Mouse (Mus musculus): ENCODE results near the gene Tmed10. TPM values are rescaled to one million over a fixed set of nuclear protein-coding genes. Genes with fewer than 3 reads are reported as not detected.

The Tmed10 gene
- polyA plus RNA-seq (2014; fragmentation: Nextera tagmentation; extraction: Ambion mirVana): 192 and 228 TPM in 2 replicates

DNA sequence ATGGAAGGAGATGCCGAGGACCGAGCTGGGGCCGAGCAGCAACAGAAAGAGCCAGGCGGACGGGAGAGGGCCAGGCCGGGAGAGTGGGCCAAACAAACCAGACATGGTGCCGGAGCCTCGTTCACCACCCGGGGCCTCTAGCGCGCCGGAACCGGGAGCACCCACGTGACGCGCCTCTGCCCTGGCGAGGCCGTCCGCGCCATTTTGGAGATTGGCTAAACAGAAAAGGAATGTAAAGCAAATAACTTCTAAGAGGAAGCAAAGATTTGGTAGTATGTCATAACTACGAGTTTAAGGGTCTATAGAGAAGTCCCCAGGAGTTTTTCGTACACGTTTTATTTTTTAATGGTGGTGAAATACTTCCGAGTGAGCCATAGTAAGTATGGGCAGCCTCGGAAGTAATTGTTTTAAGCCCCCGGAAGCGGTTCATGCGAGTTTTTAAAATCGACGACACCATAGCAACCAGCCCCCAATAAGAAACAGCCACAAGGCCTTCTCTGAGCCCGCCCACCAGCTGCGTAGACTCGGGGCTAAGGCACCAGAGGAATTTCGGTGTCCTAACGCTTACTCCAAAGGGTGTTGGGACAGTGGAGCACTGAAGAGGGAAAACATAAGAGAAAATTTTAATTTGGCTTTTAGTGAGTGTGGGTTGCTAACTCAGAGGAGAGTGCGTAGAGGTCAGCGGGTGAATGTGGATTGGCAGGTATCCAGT lies at the start of gene Tmed10:
Gene Tmed10, minus strand, starts transcription at position 287 of the 712 bp plus-strand sequence.
- Histone ChIP-seq H3K4me3 (replicated peaks; ENCODE audit: low read depth, low read length) (peak within 1 kb of the TSS; percentile 88), H3K4me1 (ENCODE audit: control insufficient read depth, insufficient read depth, low read length) (peaks cover 16% of the 10 kb centered on the region), H3K4me2 (ENCODE audit: low read length) (peak within 1 kb of the TSS; percentile 84), H3K27ac (replicated peaks; ENCODE audit: low read depth, low read length) (peak within 1 kb of the TSS; percentile 72), H3K27me3 (ENCODE audit: control insufficient read depth, insufficient read depth, low read length) (no peaks in the 10 kb centered on the region), H3K36me3 (ENCODE audit: control insufficient read depth, insufficient read depth, low read length) (no peaks in the 10 kb centered on the region), H3K9ac (replicated peaks; ENCODE audit: low read length) (peak within 1 kb of the TSS; percentile 91), H3K9me3 (ENCODE audit: control insufficient read depth, low read length) (no peaks in the 10 kb centered on the region)
- DNase-seq: peak; percentile 95
- peak; percentile 95 for ATAC-seq (ENCODE audit: low FRiP score, low TSS enrichment)
- WGBS: under 1% methylated on average over 36 of the region's 37 CpGs

DNA sequence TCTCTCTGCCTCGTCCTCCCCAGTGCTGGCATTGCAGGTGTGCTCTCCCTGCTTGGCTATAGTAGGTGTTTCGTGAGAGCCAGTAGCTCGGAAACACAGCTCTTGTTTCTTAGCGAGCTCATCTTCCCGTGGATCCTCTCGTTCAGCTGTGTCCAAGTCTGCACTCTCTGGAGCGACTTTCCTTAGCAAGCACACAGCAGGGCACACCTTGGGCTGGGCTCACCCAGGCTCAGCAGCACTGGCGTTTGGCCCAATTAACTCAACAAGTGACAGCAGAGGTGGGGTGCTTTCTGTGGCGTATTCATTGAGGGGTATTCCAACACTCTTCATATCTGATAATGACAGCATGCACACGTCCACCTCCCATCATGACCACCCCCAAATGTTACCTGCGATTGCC lies 48.6 kb upstream of the Tmed10 start:
- no peak overlapping the region for H3K4me3 ChIP-seq (replicated peaks; ENCODE audit: low read depth, low read length)
- no peaks in the 10 kb centered on the region for H3K9me3 ChIP-seq (ENCODE audit: control insufficient read depth, low read length)
- no peak overlapping the region for H3K9ac ChIP-seq (replicated peaks; ENCODE audit: low read length)
- DNase-seq (no peak), ATAC-seq (ENCODE audit: low FRiP score, low TSS enrichment) (no peak)
- no peaks in the 10 kb centered on the region for H3K36me3 ChIP-seq (ENCODE audit: control insufficient read depth, insufficient read depth, low read length)
- H3K4me2 ChIP-seq (ENCODE audit: low read length): no peak overlapping the region
- no peaks in the 10 kb centered on the region for H3K4me1 ChIP-seq (ENCODE audit: control insufficient read depth, insufficient read depth, low read length)
- H3K27ac ChIP-seq (replicated peaks; ENCODE audit: low read depth, low read length): no peak overlapping the region
- no peaks in the 10 kb centered on the region for H3K27me3 ChIP-seq (ENCODE audit: control insufficient read depth, insufficient read depth, low read length)
- WGBS: 80% methylated on average over 11 of the region's 11 CpGs

DNA sequence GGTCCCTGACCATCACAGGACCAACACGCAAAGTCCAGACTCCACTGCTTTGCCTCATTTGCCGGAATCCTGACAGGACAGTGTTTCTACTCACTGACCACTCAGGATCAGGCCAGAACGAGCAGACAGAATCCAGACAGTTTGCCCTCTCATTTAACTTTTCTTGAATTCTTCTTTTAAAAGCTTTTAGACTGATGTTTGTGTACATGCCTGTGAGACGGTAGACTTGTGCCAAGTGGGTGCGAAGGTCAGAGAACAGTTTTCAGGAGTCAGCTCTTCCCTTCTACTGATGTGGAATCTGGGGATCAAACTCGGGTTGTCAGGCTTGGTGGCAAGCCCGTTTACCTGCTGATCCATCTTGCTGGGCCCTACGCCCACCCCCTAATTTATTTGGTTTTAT lies 47.9 kb upstream of the Tmed10 start:
- Histone ChIP-seq H3K9ac (replicated peaks; ENCODE audit: low read length) (no peak overlapping the region), H3K9me3 (ENCODE audit: control insufficient read depth, low read length) (no peaks in the 10 kb centered on the region), H3K36me3 (ENCODE audit: control insufficient read depth, insufficient read depth, low read length) (no peaks in the 10 kb centered on the region), H3K27me3 (ENCODE audit: control insufficient read depth, insufficient read depth, low read length) (no peaks in the 10 kb centered on the region), H3K4me1 (ENCODE audit: control insufficient read depth, insufficient read depth, low read length) (no peaks in the 10 kb centered on the region), H3K27ac (replicated peaks; ENCODE audit: low read depth, low read length) (no peak overlapping the region), H3K4me2 (ENCODE audit: low read length) (no peak overlapping the region), H3K4me3 (replicated peaks; ENCODE audit: low read depth, low read length) (no peak overlapping the region)
- 87% methylated on average over 8 of the region's 8 CpGs for WGBS
- ATAC-seq (ENCODE audit: low FRiP score, low TSS enrichment): no peak
- no peak for DNase-seq

DNA sequence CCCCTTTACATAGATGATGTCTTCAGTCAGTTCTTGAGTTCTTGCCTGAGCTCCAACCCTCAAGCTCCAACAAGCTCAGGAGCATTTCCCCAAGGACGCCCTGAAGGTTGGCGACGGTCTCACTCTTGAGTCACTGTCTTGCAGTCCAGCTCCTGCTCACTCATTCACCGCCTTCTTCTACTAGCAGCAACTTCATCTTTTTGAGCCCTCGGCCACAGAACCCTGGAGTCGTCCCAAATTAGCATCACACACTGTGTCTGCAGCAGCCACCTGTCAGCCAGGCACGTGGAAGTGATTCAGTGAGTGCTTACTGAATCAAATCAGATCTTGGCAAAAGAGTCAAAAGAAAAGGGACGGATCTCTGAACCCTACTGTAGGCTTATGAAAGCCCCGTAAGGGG lies 46.3 kb upstream of the Tmed10 start:
- Histone ChIP-seq H3K4me3 (replicated peaks; ENCODE audit: low read depth, low read length) (no peak overlapping the region), H3K4me1 (ENCODE audit: control insufficient read depth, insufficient read depth, low read length) (no peaks in the 10 kb centered on the region), H3K9me3 (ENCODE audit: control insufficient read depth, low read length) (no peaks in the 10 kb centered on the region), H3K27ac (replicated peaks; ENCODE audit: low read depth, low read length) (no peak overlapping the region), H3K4me2 (ENCODE audit: low read length) (no peak overlapping the region), H3K36me3 (ENCODE audit: control insufficient read depth, insufficient read depth, low read length) (no peaks in the 10 kb centered on the region), H3K9ac (replicated peaks; ENCODE audit: low read length) (no peak overlapping the region), H3K27me3 (ENCODE audit: control insufficient read depth, insufficient read depth, low read length) (no peaks in the 10 kb centered on the region)
- ATAC-seq (ENCODE audit: low FRiP score, low TSS enrichment) (no peak), DNase-seq (no peak)
- WGBS: 76% methylated on average over 9 of the region's 9 CpGs

DNA sequence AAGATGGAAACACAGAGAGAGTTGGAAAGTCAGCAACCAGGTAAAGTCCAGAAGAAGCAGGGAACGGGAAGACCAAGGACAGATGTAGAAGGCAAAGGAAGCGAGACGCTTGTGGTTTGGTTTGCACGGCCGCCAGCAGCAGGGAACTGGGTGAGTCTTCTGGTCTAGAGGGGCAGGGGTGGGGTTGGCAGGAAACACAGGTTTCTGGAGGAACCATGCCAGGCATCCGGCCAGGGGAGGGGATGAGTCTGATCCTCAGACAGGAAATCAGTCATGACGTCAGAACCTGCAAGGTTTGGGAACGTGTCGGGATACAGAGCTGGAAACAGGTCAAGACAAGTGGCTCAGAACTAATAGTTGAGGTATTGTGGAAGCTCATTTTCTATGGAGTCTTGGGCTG lies 43.2 kb upstream of the Tmed10 start:
- H3K9ac ChIP-seq (replicated peaks; ENCODE audit: low read length): no peak overlapping the region
- WGBS: 93% methylated on average over 9 of the region's 9 CpGs

DNA sequence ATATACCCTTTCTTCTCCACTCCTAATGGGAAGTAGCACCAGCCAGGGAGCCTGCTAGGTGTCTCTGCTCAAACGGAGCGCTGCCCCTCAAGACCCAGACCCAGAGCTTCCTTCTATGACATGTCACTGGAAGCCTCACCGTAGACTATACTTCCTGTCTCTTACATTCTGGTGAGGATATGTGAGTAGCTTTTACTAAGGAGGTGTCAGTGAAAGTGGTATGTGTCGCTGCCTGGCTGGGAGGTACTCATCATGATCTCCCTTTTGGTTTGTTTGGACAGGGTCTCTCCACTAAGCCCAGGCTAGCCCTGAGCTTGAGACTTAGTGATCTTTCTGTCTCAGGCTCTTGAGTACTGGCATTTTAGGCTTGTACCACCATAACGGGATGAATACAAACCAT lies 41.7 kb upstream of the Tmed10 start:
- H3K4me1 ChIP-seq (ENCODE audit: control insufficient read depth, insufficient read depth, low read length): no peaks in the 10 kb centered on the region
- WGBS: 87% methylated on average over 5 of the region's 5 CpGs
- H3K9me3 ChIP-seq (ENCODE audit: control insufficient read depth, low read length): peaks cover 5% of the 10 kb centered on the region; the same call in 1 of the 2 replicates
- H3K4me3 ChIP-seq (replicated peaks; ENCODE audit: low read depth, low read length): no peak overlapping the region
- ATAC-seq (ENCODE audit: low FRiP score, low TSS enrichment) (no peak), DNase-seq (no peak)
- H3K27me3 ChIP-seq (ENCODE audit: control insufficient read depth, insufficient read depth, low read length): no peaks in the 10 kb centered on the region
- H3K27ac ChIP-seq (replicated peaks; ENCODE audit: low read depth, low read length): no peak overlapping the region
- H3K4me2 ChIP-seq (ENCODE audit: low read length): no peak overlapping the region
- H3K9ac ChIP-seq (replicated peaks; ENCODE audit: low read length): no peak overlapping the region
- H3K36me3 ChIP-seq (ENCODE audit: control insufficient read depth, insufficient read depth, low read length): no peaks in the 10 kb centered on the region

More for the DNA sequence above, 43.2 kb upstream of the Tmed10 start:
- no peaks in the 10 kb centered on the region for H3K27me3 ChIP-seq (ENCODE audit: control insufficient read depth, insufficient read depth, low read length)
- no peak overlapping the region for H3K27ac ChIP-seq (replicated peaks; ENCODE audit: low read depth, low read length)
- no peak for ATAC-seq (ENCODE audit: low FRiP score, low TSS enrichment)
- no peaks in the 10 kb centered on the region for H3K4me1 ChIP-seq (ENCODE audit: control insufficient read depth, insufficient read depth, low read length)
- no peaks in the 10 kb centered on the region for H3K36me3 ChIP-seq (ENCODE audit: control insufficient read depth, insufficient read depth, low read length)
- no peak for DNase-seq
- H3K9me3 ChIP-seq (ENCODE audit: control insufficient read depth, low read length): no peaks in the 10 kb centered on the region
- H3K4me3 ChIP-seq (replicated peaks; ENCODE audit: low read depth, low read length): no peak overlapping the region
- no peak overlapping the region for H3K4me2 ChIP-seq (ENCODE audit: low read length)

DNA sequence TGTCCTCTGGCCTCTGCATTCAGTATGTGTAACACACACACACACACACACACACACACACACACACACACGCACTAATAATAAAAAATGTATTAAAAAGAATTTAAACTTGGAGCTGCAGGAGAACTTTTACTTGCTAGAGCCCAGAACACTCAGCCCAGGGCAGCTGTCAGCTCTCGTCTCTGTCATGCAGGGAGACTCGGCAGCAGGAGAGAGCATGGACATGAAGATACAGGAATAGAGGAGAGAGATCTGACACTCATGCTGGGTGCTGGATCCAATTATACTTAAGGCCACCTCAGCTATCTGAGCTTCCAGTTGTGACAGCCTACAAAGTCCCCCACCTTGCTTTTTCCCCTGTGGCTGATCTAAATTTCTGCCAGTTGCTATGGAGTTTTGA lies 41.2 kb upstream of the Tmed10 start:
- ATAC-seq (ENCODE audit: low FRiP score, low TSS enrichment): no peak

DNA sequence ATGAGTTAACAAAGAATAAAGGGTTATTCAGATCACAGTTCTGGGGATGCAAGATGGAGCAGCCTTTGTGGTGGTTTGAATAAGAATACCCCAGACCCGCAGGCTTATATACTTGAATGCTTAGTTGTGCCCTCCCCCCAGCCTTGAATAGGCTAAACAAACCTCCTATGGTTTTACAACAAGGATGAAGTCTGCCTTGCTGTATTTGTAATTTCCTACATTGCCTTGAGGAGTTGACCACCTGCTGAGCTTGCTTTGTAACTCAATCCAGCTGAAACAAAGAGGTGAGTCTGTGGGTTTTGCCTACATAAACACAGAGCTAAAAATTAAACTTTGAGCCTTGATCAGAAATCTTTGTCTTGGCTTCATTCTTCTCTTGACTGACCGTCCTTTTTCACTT lies 36.5 kb upstream of the Tmed10 start:
- H3K36me3 ChIP-seq (ENCODE audit: control insufficient read depth, insufficient read depth, low read length): no peaks in the 10 kb centered on the region
- no peak for ATAC-seq (ENCODE audit: low FRiP score, low TSS enrichment)
- H3K4me1 ChIP-seq (ENCODE audit: control insufficient read depth, insufficient read depth, low read length): no peaks in the 10 kb centered on the region
- no peak overlapping the region for H3K4me3 ChIP-seq (replicated peaks; ENCODE audit: low read depth, low read length)
- H3K27me3 ChIP-seq (ENCODE audit: control insufficient read depth, insufficient read depth, low read length): no peaks in the 10 kb centered on the region
- H3K4me2 ChIP-seq (ENCODE audit: low read length): no peak overlapping the region
- no peak for DNase-seq
- 25% methylated on average over 2 of the region's 2 CpGs for WGBS
- H3K9ac ChIP-seq (replicated peaks; ENCODE audit: low read length): no peak overlapping the region
- H3K27ac ChIP-seq (replicated peaks; ENCODE audit: low read depth, low read length): no peak overlapping the region
- H3K9me3 ChIP-seq (ENCODE audit: control insufficient read depth, low read length): peaks cover 5% of the 10 kb centered on the region; the same call in 1 of the 2 replicates

More for the DNA sequence above, 41.2 kb upstream of the Tmed10 start:
- H3K9me3 ChIP-seq (ENCODE audit: control insufficient read depth, low read length): peaks cover 5% of the 10 kb centered on the region; the same call in 1 of the 2 replicates
- H3K4me2 ChIP-seq (ENCODE audit: low read length): no peak overlapping the region
- no peaks in the 10 kb centered on the region for H3K27me3 ChIP-seq (ENCODE audit: control insufficient read depth, insufficient read depth, low read length)
- H3K9ac ChIP-seq (replicated peaks; ENCODE audit: low read length): no peak overlapping the region
- H3K27ac ChIP-seq (replicated peaks; ENCODE audit: low read depth, low read length): no peak overlapping the region
- no peaks in the 10 kb centered on the region for H3K36me3 ChIP-seq (ENCODE audit: control insufficient read depth, insufficient read depth, low read length)
- H3K4me1 ChIP-seq (ENCODE audit: control insufficient read depth, insufficient read depth, low read length): no peaks in the 10 kb centered on the region
- DNase-seq: no peak
- WGBS: 79% methylated on average over 3 of the region's 3 CpGs
- no peak overlapping the region for H3K4me3 ChIP-seq (replicated peaks; ENCODE audit: low read depth, low read length)

DNA sequence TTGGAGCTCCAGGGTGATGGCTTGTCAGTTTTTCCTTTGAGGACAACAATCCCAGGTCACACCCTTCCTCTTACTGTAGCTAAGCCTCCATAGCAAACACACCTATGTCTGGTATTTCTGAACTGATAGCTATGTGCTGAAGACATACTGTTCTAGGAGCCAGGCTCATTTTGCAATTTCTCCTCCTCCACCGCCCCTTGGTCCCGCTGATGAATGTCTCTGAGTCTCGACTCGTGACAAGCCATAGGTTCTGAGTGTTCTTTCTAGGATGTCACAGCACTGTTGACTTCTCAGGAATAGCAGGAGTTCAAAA lies 23.3 kb upstream of the Tmed10 start:
- Histone ChIP-seq H3K27me3 (ENCODE audit: control insufficient read depth, insufficient read depth, low read length) (no peaks in the 10 kb centered on the region), H3K27ac (replicated peaks; ENCODE audit: low read depth, low read length) (no peak overlapping the region), H3K4me3 (replicated peaks; ENCODE audit: low read depth, low read length) (no peak overlapping the region), H3K9ac (replicated peaks; ENCODE audit: low read length) (no peak overlapping the region), H3K9me3 (ENCODE audit: control insufficient read depth, low read length) (no peaks in the 10 kb centered on the region), H3K4me2 (ENCODE audit: low read length) (no peak overlapping the region), H3K4me1 (ENCODE audit: control insufficient read depth, insufficient read depth, low read length) (no peaks in the 10 kb centered on the region), H3K36me3 (ENCODE audit: control insufficient read depth, insufficient read depth, low read length) (no peaks in the 10 kb centered on the region)
- no peak for DNase-seq
- whole genome bisulfite sequencing: 89% methylated on average over 4 of the region's 4 CpGs
- no peak for ATAC-seq (ENCODE audit: low FRiP score, low TSS enrichment)

All from midbrain, embryonic 14.5 days (tissue).